Mouse (Mus musculus) CH12.LX (cell line): ENCODE results near the gene Ptdss2.

ENCODE experiments used
- CTCF ChIP-seq, 2 experiments: IDR thresholded peaks in 1 of 2; conservative IDR thresholded peaks in 1 of 2; 2 replicates each; pipeline ENCODE4 v1.5.1; 2011 to 2012; ENCODE audit warnings: low read depth in 2 of 2, low read length in 2 of 2, improper control_type of control experiment in 1 of 2, inconsistent platforms in 1 of 2, mild to moderate bottlenecking in 1 of 2, moderate library complexity in 1 of 2
- MAFK ChIP-seq: IDR thresholded peaks from 2 replicates; pipeline ENCODE4 v1.6.1; 2011; ENCODE audit warnings: low read length, improper control_type of control experiment; ENCODE audit not compliant: insufficient replicate concordance
- POLR2A ChIP-seq: IDR thresholded peaks from 2 replicates; pipeline ENCODE4 v1.6.1; 2011; ENCODE audit warnings: low read depth, mild to moderate bottlenecking, improper control_type of control experiment, low read length

DNA sequence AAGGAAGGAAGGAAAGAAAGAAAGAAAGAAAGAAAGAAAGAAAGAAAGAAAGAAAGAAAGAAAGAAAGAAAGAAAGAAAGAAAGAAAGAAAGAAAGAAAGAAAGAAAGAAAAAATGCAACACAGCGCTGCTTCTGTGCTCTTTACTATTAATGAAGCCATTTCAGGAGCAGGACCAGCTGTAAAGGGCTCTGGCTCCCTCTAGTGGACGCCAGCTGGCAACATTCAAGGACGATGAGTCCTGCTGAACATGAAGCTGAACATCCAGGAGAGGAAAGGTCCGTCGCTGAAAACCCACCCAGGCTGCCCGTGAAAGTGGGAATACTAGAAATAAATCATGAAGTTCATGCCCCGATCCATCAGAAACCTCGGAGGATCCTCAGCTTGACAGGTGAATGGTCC is 54.0 kb downstream of the Ptdss2 start:
- TF ChIP-seq CTCF (conservative IDR thresholded peaks at IDR 0.05 in 1 of 2, IDR thresholded peaks at IDR 0.05 in 1 of 2; ENCODE audit: low read depth in 2 of 2, low read length in 2 of 2) (peak; percentile 75 to 96), POLR2A (no peak), MAFK (no peak)
